Mouse (Mus musculus) layer of hippocampus, adult 11-12 months (tissue): ENCODE results near the gene Ngf.

Experiments
- DNase-seq: peaks from one replicate; pipeline ENCODE4 v3.0.0; 2022; ENCODE audit warnings: low spot score

The Ngf gene

GRCm38 (mm10) chr3:102507666-102508260 is 38.0 kb downstream of the Ngf start:
- DNase-seq: no peak

- no peak for DNase-seq
These were observed 38.7 kb downstream of the Ngf start for GRCm38 (mm10) chr3:102508455-102508854.

- DNase-seq: no peak
These were observed 39.9 kb downstream of the Ngf start for GRCm38 (mm10) chr3:102509601-102510000.

- no peak for DNase-seq
These were observed 47.2 kb downstream of the Ngf start for GRCm38 (mm10) chr3:102516937-102517336.

- no peak for DNase-seq
These were observed 51.3 kb downstream of the Ngf start for GRCm38 (mm10) chr3:102521061-102521460.

- no peak for DNase-seq
These were observed 54.0 kb downstream of the Ngf start for GRCm38 (mm10) chr3:102523711-102524110.

GRCm38 (mm10) chr3:102524951-102525350 is 55.2 kb downstream of the Ngf start:
- DNase-seq: no peak

GRCm38 (mm10) chr3:102525856-102526255 is 56.1 kb downstream of the Ngf start:
- no peak for DNase-seq

- DNase-seq: no peak
These were observed 56.8 kb downstream of the Ngf start for GRCm38 (mm10) chr3:102526481-102526880.

- DNase-seq: no peak
These were observed 65.0 kb downstream of the Ngf start for GRCm38 (mm10) chr3:102534744-102535143.

GRCm38 (mm10) chr3:102543646-102544045 is 73.9 kb downstream of the Ngf start:
- no peak for DNase-seq

- DNase-seq: no peak
These were observed 77.8 kb downstream of the Ngf start for GRCm38 (mm10) chr3:102547536-102547935.

GRCm38 (mm10) chr3:102553935-102554670 is 84.4 kb downstream of the Ngf start:
- no peak for DNase-seq

- no peak for DNase-seq
These were observed 86.4 kb downstream of the Ngf start for GRCm38 (mm10) chr3:102556108-102556507.

GRCm38 (mm10) chr3:102556645-102557044 is 86.9 kb downstream of the Ngf start:
- no peak for DNase-seq
